Mouse (Mus musculus) intestine, embryonic 16.5 days (tissue): ENCODE measurements around the gene Fam89b. TPM values are rescaled to one million over a fixed set of nuclear protein-coding genes. Genes with fewer than 3 reads are reported as not detected.

Experiments used
- ATAC-seq: fragments of 200-750 bp; cut with Nextera tagmentation; 2 replicates; pipeline ENCODE4 v1.8.0; 2017; ENCODE audit warnings: moderate TSS enrichment, moderate library complexity
- H3K27ac ChIP-seq: fragments of 300-500 bp; sonication (generic); 2 replicates; pipeline ENCODE4 v1.5.1; 2014; ENCODE audit warnings: mild to moderate bottlenecking, low read length
- H3K27me3 ChIP-seq: fragments of 300-500 bp; sonication (generic); replicated peaks from 2 replicates; pipeline ENCODE4 v1.6.1; 2014; ENCODE audit warnings: low read length, control low read depth, mixed read lengths; ENCODE audit not compliant: control insufficient read depth, insufficient read depth
- H3K36me3 ChIP-seq: fragments of 300-500 bp; sonication (generic); 2 replicates; pipeline ENCODE4 v1.6.1; 2014; ENCODE audit warnings: low read length, control low read depth; ENCODE audit not compliant: control insufficient read depth, insufficient read depth
- H3K4me1 ChIP-seq: fragments of 300-500 bp; sonication (generic); 2 replicates; pipeline ENCODE4 v1.6.1; 2014; ENCODE audit warnings: low read length, control low read depth, mixed read lengths; ENCODE audit not compliant: control insufficient read depth, insufficient read depth
- H3K4me2 ChIP-seq: fragments of 300-500 bp; sonication (generic); 2 replicates; pipeline ENCODE4 v1.6.1; 2014; ENCODE audit warnings: low read depth, low read length, control low read depth
- H3K4me3 ChIP-seq: fragments of 300-500 bp; sonication (generic); 2 replicates; pipeline ENCODE4 v1.5.1; 2014; ENCODE audit warnings: mild to moderate bottlenecking, low read length
- H3K9ac ChIP-seq: fragments of 300-500 bp; sonication (generic); 2 replicates; pipeline ENCODE4 v1.6.1; 2014; ENCODE audit warnings: low read depth, low read length
- H3K9me3 ChIP-seq: fragments of 300-500 bp; sonication (generic); 2 replicates; pipeline ENCODE4 v1.6.1; 2016; ENCODE audit warnings: low read length, control low read depth; ENCODE audit not compliant: control insufficient read depth
- WGBS: fragments of 180-500 bp; shearing (Covaris S2); extraction: QIAGEN DNeasy Blood & Tissue Kit; methylation state at CpG from one replicate; pipeline ENCODE4 v1.1.7; 2014; 5-methylcytosine and 5-hydroxymethylcytosine counted together
- polyA plus RNA-seq: library from polyadenylated mRNA; unstranded; fragments of >200 nt; fragmentation: Nextera tagmentation; extraction: Ambion mirVana; gene quantifications from 2 replicates; pipeline ENCODE4 v1.2.1, GENCODE M21; 2015

Fam89b gene
- polyA plus RNA-seq, 1 experiment from 2014 or later: 57.8 TPM

GRCm38 (mm10) chr19:5728631-5729443 is 616 bp downstream of the Fam89b start:
- peak overlapping the region; percentile 82 for H3K27ac ChIP-seq
- WGBS: 8% methylated on average over 37 of the region's 37 CpGs
- ATAC-seq: peak; percentile 20
- no peaks in the 10 kb centered on the region for H3K9me3 ChIP-seq
- H3K4me3 ChIP-seq: peak overlapping the region; percentile 91
- H3K27me3 ChIP-seq: no peaks in the 10 kb centered on the region
- H3K36me3 ChIP-seq: no peaks in the 10 kb centered on the region; the same call in 1 of the 2 replicates
- peak overlapping the region; percentile 95 for H3K9ac ChIP-seq
- H3K4me1 ChIP-seq: peaks cover 52% of the 10 kb centered on the region
- H3K4me2 ChIP-seq: peak overlapping the region; percentile 93

- 4% methylated on average over 14 of the region's 14 CpGs for WGBS
- H3K27me3 ChIP-seq: no peaks in the 10 kb centered on the region
- no peaks in the 10 kb centered on the region; the same call in 1 of the 2 replicates for H3K36me3 ChIP-seq
- H3K4me1 ChIP-seq: peaks cover 57% of the 10 kb centered on the region
- ATAC-seq: no peak
- no peaks in the 10 kb centered on the region for H3K9me3 ChIP-seq
- peak overlapping the region; percentile 72 for H3K27ac ChIP-seq
- H3K9ac ChIP-seq: peak overlapping the region; percentile 95
- peak overlapping the region; percentile 93 for H3K4me2 ChIP-seq
- H3K4me3 ChIP-seq: peak overlapping the region; percentile 91
Observed at GRCm38 (mm10) chr19:5727701-5728100, 1.8 kb downstream of the Fam89b start.

GRCm38 (mm10) chr19:5726961-5727578 is 2.4 kb downstream of the Fam89b start:
- H3K36me3 ChIP-seq: peaks cover 4% of the 10 kb centered on the region; the same call in 1 of the 2 replicates
- no peaks in the 10 kb centered on the region for H3K9me3 ChIP-seq
- WGBS: 65% methylated on average over 15 of the region's 15 CpGs
- ATAC-seq: no peak
- H3K4me3 ChIP-seq: peak overlapping the region; percentile 91
- H3K4me2 ChIP-seq: peak overlapping the region; percentile 93
- H3K27ac ChIP-seq: peak overlapping the region; percentile 72
- H3K4me1 ChIP-seq: peaks cover 62% of the 10 kb centered on the region
- H3K27me3 ChIP-seq: no peaks in the 10 kb centered on the region
- peak overlapping the region; percentile 88 for H3K9ac ChIP-seq

- Histone ChIP-seq H3K36me3 (peaks cover 8% of the 10 kb centered on the region), H3K27ac (peak within 1 kb of the TSS; percentile 92), H3K4me2 (peak within 1 kb of the TSS; percentile 93), H3K27me3 (no peaks in the 10 kb centered on the region), H3K4me3 (peak within 1 kb of the TSS; percentile 91), H3K9me3 (no peaks in the 10 kb centered on the region), H3K9ac (peak within 1 kb of the TSS; percentile 88), H3K4me1 (peaks cover 55% of the 10 kb centered on the region)
- WGBS: 7% methylated on average over 49 of the region's 49 CpGs
- peak; percentile 47 for ATAC-seq
Observed at GRCm38 (mm10) chr19:5725767-5726515, 3.5 kb downstream of the Fam89b start, which contains the start of gene Ehbp1l1. Ehbp1l1 (minus strand) TSS chr19:5726317.

GRCm38 (mm10) chr19:5725029-5725707 is 4.3 kb downstream of the Fam89b start:
- peak overlapping the region; percentile 93 for H3K4me2 ChIP-seq
- H3K36me3 ChIP-seq: peaks cover 15% of the 10 kb centered on the region; the same call in 1 of the 2 replicates
- peak overlapping the region; percentile 88 for H3K9ac ChIP-seq
- no peaks in the 10 kb centered on the region for H3K9me3 ChIP-seq
- 61% methylated on average over 12 of the region's 12 CpGs for WGBS
- ATAC-seq: peak; percentile 14; the same call in 1 of the 2 replicates
- peak overlapping the region; percentile 92 for H3K27ac ChIP-seq
- peaks cover 48% of the 10 kb centered on the region for H3K4me1 ChIP-seq
- H3K4me3 ChIP-seq: peak overlapping the region; percentile 70
- no peaks in the 10 kb centered on the region for H3K27me3 ChIP-seq

GRCm38 (mm10) chr19:5724549-5724941 is 4.9 kb downstream of the Fam89b start:
- Histone ChIP-seq H3K4me3 (peak overlapping the region; percentile 70), H3K27ac (peak overlapping the region; percentile 92), H3K4me1 (peaks cover 48% of the 10 kb centered on the region), H3K4me2 (peak overlapping the region; percentile 93), H3K9me3 (no peaks in the 10 kb centered on the region), H3K27me3 (no peaks in the 10 kb centered on the region), H3K9ac (peak overlapping the region; percentile 88), H3K36me3 (peaks cover 21% of the 10 kb centered on the region)
- 49% methylated on average over 7 of the region's 7 CpGs for WGBS
- ATAC-seq: peak; percentile 41

- H3K4me2 ChIP-seq: peak overlapping the region; percentile 93
- H3K4me1 ChIP-seq: peaks cover 48% of the 10 kb centered on the region
- peaks cover 25% of the 10 kb centered on the region for H3K36me3 ChIP-seq
- 58% methylated on average over 4 of the region's 4 CpGs for WGBS
- peak overlapping the region; percentile 92 for H3K27ac ChIP-seq
- H3K27me3 ChIP-seq: no peaks in the 10 kb centered on the region
- no peaks in the 10 kb centered on the region for H3K9me3 ChIP-seq
- peak overlapping the region; percentile 70 for H3K4me3 ChIP-seq
- H3K9ac ChIP-seq: peak overlapping the region; percentile 88
- ATAC-seq: no peak
Observed at GRCm38 (mm10) chr19:5723934-5724548, 5.4 kb downstream of the Fam89b start.

GRCm38 (mm10) chr19:5722848-5723425 is 6.5 kb downstream of the Fam89b start:
- peaks cover 39% of the 10 kb centered on the region for H3K4me1 ChIP-seq
- peak overlapping the region; percentile 28; the same call in 1 of the 2 replicates for H3K27ac ChIP-seq
- no peak overlapping the region for H3K4me3 ChIP-seq
- H3K9me3 ChIP-seq: no peaks in the 10 kb centered on the region
- H3K27me3 ChIP-seq: no peaks in the 10 kb centered on the region
- peak; percentile 22; the same call in 1 of the 2 replicates for ATAC-seq
- no peak overlapping the region for H3K9ac ChIP-seq
- H3K36me3 ChIP-seq: peaks cover 25% of the 10 kb centered on the region
- 78% methylated on average over 7 of the region's 7 CpGs for WGBS
- H3K4me2 ChIP-seq: peak overlapping the region; percentile 4
